Mouse (Mus musculus) lung, postnatal 36 days (tissue): ENCODE measurements at regions not wholly inside any gene's neighbourhood (a gene's known extent, or its start where the extent isn't known, plus 50 kb on each side); places are given as distances from the start of the nearest gene placed in this dataset.
A peak's percentile ranks its signal among the peaks of the same experiment; 100 is the strongest.

Experiments used
- DNase-seq: peaks from one replicate; pipeline ENCODE4 v3.0.0; 2022; ENCODE audit warnings: mixed read lengths

GRCm38 (mm10) chr17:45966736-45967135 lies 65.4 kb downstream of the Vegfa start:
- no peak for DNase-seq

- no peak for DNase-seq
Observed at GRCm38 (mm10) chr17:45964031-45964430, 68.1 kb downstream of the Vegfa start.

GRCm38 (mm10) chr17:45963332-45963731 lies 68.8 kb downstream of the Vegfa start:
- DNase-seq: no peak

GRCm38 (mm10) chr17:45961626-45962319 lies 70.4 kb downstream of the Vegfa start:
- peak; percentile 19 for DNase-seq

- peak; percentile 79 for DNase-seq
Observed at GRCm38 (mm10) chr17:45958094-45958881, 73.9 kb downstream of the Vegfa start.

GRCm38 (mm10) chr17:45955481-45955880 lies 76.7 kb downstream of the Vegfa start:
- DNase-seq: no peak

GRCm38 (mm10) chr17:45954824-45955223 lies 77.3 kb downstream of the Vegfa start:
- DNase-seq: no peak

- DNase-seq: no peak
Observed at GRCm38 (mm10) chr17:45953523-45953922, 78.6 kb downstream of the Vegfa start.

GRCm38 (mm10) chr17:45950533-45951164 lies 81.5 kb downstream of the Vegfa start:
- peak; percentile 37 for DNase-seq

GRCm38 (mm10) chr17:45949141-45949540 lies 83.0 kb downstream of the Vegfa start:
- peak; percentile 70 for DNase-seq

- DNase-seq: no peak
Observed at GRCm38 (mm10) chr17:45948314-45948935, 83.7 kb downstream of the Vegfa start.

GRCm38 (mm10) chr17:45945005-45945404 lies 87.2 kb downstream of the Vegfa start:
- DNase-seq: peak; percentile 60

GRCm38 (mm10) chr17:45943244-45943643 lies 88.9 kb downstream of the Vegfa start:
- DNase-seq: peak; percentile 81

GRCm38 (mm10) chr17:45941890-45942375 lies 90.2 kb downstream of the Vegfa start:
- DNase-seq: no peak

GRCm38 (mm10) chr17:45940121-45940813 lies 91.9 kb downstream of the Vegfa start:
- DNase-seq: peak; percentile 52

- DNase-seq: no peak
Observed at GRCm38 (mm10) chr17:45938284-45938683, 93.9 kb downstream of the Vegfa start.

GRCm38 (mm10) chr17:45936577-45936976 lies 95.6 kb downstream of the Vegfa start:
- no peak for DNase-seq

GRCm38 (mm10) chr17:45935291-45935690 lies 96.9 kb downstream of the Vegfa start:
- peak; percentile 64 for DNase-seq

GRCm38 (mm10) chr17:45934002-45934401 lies 98.2 kb downstream of the Vegfa start:
- DNase-seq: no peak

- DNase-seq: no peak
Observed at GRCm38 (mm10) chr17:45933034-45933433, 99.1 kb downstream of the Vegfa start.

- no peak for DNase-seq
Observed at GRCm38 (mm10) chr17:45932611-45933010, 99.6 kb downstream of the Vegfa start.

- DNase-seq: no peak
Observed at GRCm38 (mm10) chr17:45929591-45929990, 102.6 kb downstream of the Vegfa start.
